Comparison of ENCODE assay signal across 8 mouse cellular contexts in the genomic region with DNA sequence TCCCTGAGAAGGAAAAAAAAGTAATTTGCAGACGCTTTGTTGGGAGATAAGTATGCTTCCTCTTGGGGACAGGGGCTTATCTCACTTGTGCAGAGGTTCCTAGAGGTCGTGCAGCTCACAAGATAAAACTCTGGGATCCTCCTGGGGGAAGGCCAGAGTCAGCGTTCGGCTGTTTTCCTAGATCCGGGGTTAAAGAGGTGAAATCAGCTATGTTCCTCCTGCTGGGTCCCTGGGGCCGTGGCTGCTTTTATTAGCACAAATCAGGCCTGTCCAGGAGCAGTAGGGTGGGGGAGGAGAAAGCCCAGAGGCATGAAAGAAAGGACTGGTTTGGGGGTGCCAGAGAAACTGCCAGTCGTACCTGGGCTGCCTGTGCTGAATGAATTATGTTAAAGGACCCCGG.
DNase-seq lines count a peak whose midpoint lies in the region; ATAC-seq lines count a peak whose summit lies in the region.

No protein-coding gene starts in this region.

- H3K4me2 ChIP-seq in neural tube, embryonic 11.5 days (ENCODE audit: low read depth) = no peak overlapping the region
- H3K4me2 ChIP-seq in liver, embryonic 11.5 days = peak overlapping the region; percentile 66
- H3K4me2 ChIP-seq in stomach, embryonic 14.5 days (replicated peaks; ENCODE audit: low read depth, low read length) = no peak overlapping the region

- peak; percentile 28 for DNase-seq in neural tube, embryonic 11.5 days (ENCODE audit: low spot score)
- no peak for DNase-seq in neural tube, embryonic 10.5 days (ENCODE audit: extremely low spot score, low spot score)
- peak; percentile 8 for DNase-seq in heart, postnatal 4 days
- peak; percentile 69 for DNase-seq in liver, embryonic 11.5 days (ENCODE audit: low spot score)
- DNase-seq in layer of hippocampus, adult 11-12 months (ENCODE audit: low spot score) = no peak
- DNase-seq in cerebellum, postnatal 36 days = no peak
- DNase-seq in gastrocnemius, adult 8-10 months (ENCODE audit: low spot score in 2 of 2) = no peak

- ATAC-seq in neural tube, embryonic 11.5 days (ENCODE audit: insufficient read depth, low FRiP score, low TSS enrichment) = peak; percentile 43; the same call in 1 of the 2 replicates
- peak; percentile 97 for ATAC-seq in liver, embryonic 11.5 days (replicated peaks; ENCODE audit: low FRiP score)
- peak; percentile 90; the same call in 1 of the 2 replicates for ATAC-seq in stomach, embryonic 14.5 days (ENCODE audit: insufficient number of reproducible peaks, insufficient read depth, low FRiP score, low read depth)

- WGBS in neural tube, embryonic 11.5 days = 12% methylated on average over 8 of the region's 8 CpGs
- WGBS in liver, embryonic 11.5 days = 4% methylated on average over 8 of the region's 8 CpGs
- WGBS in stomach, embryonic 14.5 days = 12% methylated on average over 8 of the region's 8 CpGs

- peaks cover 19% of the 10 kb centered on the region for H3K4me1 ChIP-seq in neural tube, embryonic 11.5 days (ENCODE audit: control insufficient read depth, insufficient read depth, low read length)
- peaks cover 25% of the 10 kb centered on the region for H3K4me1 ChIP-seq in liver, embryonic 11.5 days (replicated peaks; ENCODE audit: control insufficient read depth, insufficient read depth, low read length)
- H3K4me1 ChIP-seq in stomach, embryonic 14.5 days (ENCODE audit: control insufficient read depth, insufficient read depth, low read length) = peaks cover 8% of the 10 kb centered on the region; the same call in 1 of the 2 replicates

- H3K27me3 ChIP-seq in neural tube, embryonic 11.5 days (ENCODE audit: control insufficient read depth, insufficient read depth, low read length) = no peaks in the 10 kb centered on the region
- H3K27me3 ChIP-seq in liver, embryonic 11.5 days (replicated peaks; ENCODE audit: control insufficient read depth, insufficient read depth, low read length) = no peaks in the 10 kb centered on the region
- H3K27me3 ChIP-seq in stomach, embryonic 14.5 days (ENCODE audit: control insufficient read depth, insufficient read depth, low read length) = no peaks in the 10 kb centered on the region

- H3K27ac ChIP-seq in neural tube, embryonic 11.5 days (ENCODE audit: low read depth, low read length) = peak overlapping the region; percentile 60
- H3K27ac ChIP-seq in liver, embryonic 11.5 days (ENCODE audit: low read depth, low read length) = peak overlapping the region; percentile 90
- no peak overlapping the region for H3K27ac ChIP-seq in stomach, embryonic 14.5 days (ENCODE audit: low read length)

- no peaks in the 10 kb centered on the region for H3K9me3 ChIP-seq in neural tube, embryonic 11.5 days (ENCODE audit: control insufficient read depth, low read length)
- no peaks in the 10 kb centered on the region for H3K9me3 ChIP-seq in liver, embryonic 11.5 days (ENCODE audit: control insufficient read depth, low read length)
- H3K9me3 ChIP-seq in stomach, embryonic 14.5 days (ENCODE audit: control insufficient read depth, low read depth, low read length) = no peaks in the 10 kb centered on the region

- H3K4me3 ChIP-seq in neural tube, embryonic 11.5 days (ENCODE audit: low read depth, low read length) = no peak overlapping the region
- peak overlapping the region; percentile 16; the same call in 1 of the 2 replicates for H3K4me3 ChIP-seq in liver, embryonic 11.5 days (ENCODE audit: low read depth, low read length)
- H3K4me3 ChIP-seq in stomach, embryonic 14.5 days (ENCODE audit: low read depth, low read length) = no peak overlapping the region

- H3K9ac ChIP-seq in neural tube, embryonic 11.5 days (ENCODE audit: low read length) = no peak overlapping the region
- 0 out of 2 replicates have a peak overlapping the region, but pooled peaks have one; percentile 45 for H3K9ac ChIP-seq in liver, embryonic 11.5 days (ENCODE audit: low read depth, low read length)
- H3K9ac ChIP-seq in stomach, embryonic 14.5 days (replicated peaks; ENCODE audit: low read depth, low read length) = no peak overlapping the region

- no peaks in the 10 kb centered on the region for H3K36me3 ChIP-seq in neural tube, embryonic 11.5 days (ENCODE audit: control insufficient read depth, insufficient read depth, low read length)
- no peaks in the 10 kb centered on the region for H3K36me3 ChIP-seq in liver, embryonic 11.5 days (ENCODE audit: control insufficient read depth, insufficient read depth, low read length)
- H3K36me3 ChIP-seq in stomach, embryonic 14.5 days (ENCODE audit: control insufficient read depth, insufficient read depth, low read length) = no peaks in the 10 kb centered on the region

Comparison
In these comparisons a context has a peak if more than half of its experiments do, and no peak if none do; other contexts are left out.
1. DNase-seq: peak in neural tube, embryonic 11.5 days (single experiment), heart, postnatal 4 days (single experiment) and liver, embryonic 11.5 days (single experiment); none in neural tube, embryonic 10.5 days (single experiment), layer of hippocampus, adult 11-12 months (single experiment), cerebellum, postnatal 36 days (0 of 2) and gastrocnemius, adult 8-10 months (0 of 2).
2. ATAC-seq: peak in every context shown above with its lines; median percentile 97 in liver, embryonic 11.5 days; 90 in stomach, embryonic 14.5 days; 43 in neural tube, embryonic 11.5 days.